Mouse (Mus musculus) embryonic facial prominence, embryonic 14.5 days (tissue): ENCODE data around the gene Nlrx1. TPM values are rescaled to one million over a fixed set of nuclear protein-coding genes. Genes with fewer than 3 reads are reported as not detected.
A peak's percentile ranks its signal among the peaks of the same experiment; 100 is the strongest.

ENCODE experiments used
- ATAC-seq: fragments of 200-750 bp; cut with Nextera tagmentation; 2 replicates; pipeline ENCODE4 v1.8.0; 2017; ENCODE audit warnings: low read depth, moderate number of reproducible peaks, moderate TSS enrichment
- DNase-seq: peaks from one replicate; pipeline ENCODE4 v3.0.0-alpha.2; 2015; ENCODE audit warnings: low spot score
- H3K27ac ChIP-seq: fragments of 300-500 bp; sonication (generic); replicated peaks from 2 replicates; pipeline ENCODE4 v1.5.1; 2014; ENCODE audit warnings: low read depth, mild to moderate bottlenecking, low read length, moderate library complexity
- H3K27me3 ChIP-seq: fragments of 300-500 bp; sonication (generic); replicated peaks from 2 replicates; pipeline ENCODE4 v1.6.1; 2014; ENCODE audit warnings: low read length; ENCODE audit not compliant: control insufficient read depth, insufficient read depth
- H3K36me3 ChIP-seq: fragments of 300-500 bp; sonication (generic); 2 replicates; pipeline ENCODE4 v1.6.1; 2014; ENCODE audit warnings: low read length, mixed read lengths; ENCODE audit not compliant: control insufficient read depth, insufficient read depth
- H3K4me1 ChIP-seq: fragments of 300-500 bp; sonication (generic); 2 replicates; pipeline ENCODE4 v1.6.1; 2014; ENCODE audit warnings: antibody characterized with exemption, low read length; ENCODE audit not compliant: control insufficient read depth, insufficient read depth
- H3K4me2 ChIP-seq: fragments of 300-500 bp; sonication (generic); 2 replicates; pipeline ENCODE4 v1.6.1; 2014; ENCODE audit warnings: low read depth, mild to moderate bottlenecking, low read length, moderate library complexity, mixed read lengths
- H3K4me3 ChIP-seq: fragments of 300-500 bp; sonication (generic); 2 replicates; pipeline ENCODE4 v1.5.1; 2014; ENCODE audit warnings: low read depth, mild to moderate bottlenecking, low read length
- H3K9ac ChIP-seq: fragments of 300-500 bp; sonication (generic); 2 replicates; pipeline ENCODE4 v1.6.1; 2014; ENCODE audit warnings: low read depth, mild to moderate bottlenecking, low read length, moderate library complexity, mixed read lengths
- H3K9me3 ChIP-seq: fragments of 300-500 bp; sonication (generic); 2 replicates; pipeline ENCODE4 v1.6.1; 2016; ENCODE audit warnings: low read length; ENCODE audit not compliant: control insufficient read depth
- WGBS: fragments of 180-500 bp; shearing (Covaris S2); extraction: QIAGEN DNeasy Blood & Tissue Kit; methylation state at CpG from one replicate; pipeline ENCODE4 v1.1.7; 2014; 5-methylcytosine and 5-hydroxymethylcytosine counted together
- polyA plus RNA-seq: library from polyadenylated mRNA; unstranded; fragments of >200 nt; fragmentation: Nextera tagmentation; extraction: Ambion mirVana; gene quantifications from 2 replicates; pipeline ENCODE4 v1.2.1, GENCODE M21; 2014

Nlrx1 gene
- polyA plus RNA-seq, 1 experiment from 2014 or later, result 13.2 TPM

DNA sequence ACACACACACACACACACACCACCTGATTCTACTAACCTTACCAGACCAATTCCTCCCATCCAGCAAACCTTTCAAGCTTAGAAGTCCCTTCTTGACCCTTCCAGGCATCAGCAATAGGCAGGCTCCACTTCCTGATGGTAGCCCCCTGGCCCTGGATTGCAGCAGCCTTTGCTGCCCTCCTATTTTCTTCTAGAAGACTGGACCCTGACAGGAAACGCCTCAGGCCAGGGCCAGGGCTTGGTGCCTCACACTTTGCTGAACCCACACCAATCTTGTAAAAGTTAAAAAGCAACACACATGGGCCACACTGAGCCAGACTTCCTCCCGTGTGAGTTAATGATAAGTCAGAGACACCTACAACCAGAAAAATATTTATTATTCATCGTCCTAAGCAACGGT lies 31.3 kb downstream of the Nlrx1 start:
- H3K9me3 ChIP-seq, result no peaks in the 10 kb centered on the region
- DNase-seq, result no peak
- no peak overlapping the region for H3K4me3 ChIP-seq

DNA sequence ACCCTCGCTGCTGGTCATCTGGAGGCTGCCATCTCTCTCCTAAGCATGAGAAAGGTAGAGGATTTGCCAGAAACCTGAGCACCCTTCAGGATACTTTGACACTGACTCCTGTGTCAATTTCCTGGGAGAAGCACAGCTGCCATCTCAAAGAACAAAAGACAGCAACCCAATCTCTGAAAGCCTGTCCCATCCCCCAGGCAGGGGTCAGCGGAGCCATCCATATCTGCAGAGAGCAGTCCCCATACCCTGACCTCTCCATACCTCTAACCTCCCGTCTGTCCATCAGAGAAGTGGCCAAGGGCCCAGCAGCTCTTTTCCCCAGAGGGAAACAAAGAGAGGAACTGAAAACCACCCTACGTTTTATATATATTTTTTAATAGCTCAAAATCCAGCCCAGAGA lies 31.8 kb downstream of the Nlrx1 start:
- Histone ChIP-seq H3K4me1 (peaks cover 9% of the 10 kb centered on the region), H3K27ac (no peak overlapping the region), H3K9ac (0 out of 2 replicates have a peak overlapping the region, but pooled peaks have one; percentile 27), H3K27me3 (no peaks in the 10 kb centered on the region), H3K36me3 (no peaks in the 10 kb centered on the region), H3K4me2 (no peak overlapping the region), H3K9me3 (no peaks in the 10 kb centered on the region), H3K4me3 (no peak overlapping the region)
- no peak for ATAC-seq
- no peak for DNase-seq
- 44% methylated on average over 4 of the region's 4 CpGs for WGBS

More for the DNA sequence above, 31.3 kb downstream of the Nlrx1 start:
- no peak for ATAC-seq
- WGBS, result 55% methylated on average over 4 of the region's 4 CpGs
- Histone ChIP-seq H3K27me3 (no peaks in the 10 kb centered on the region), H3K4me1 (peaks cover 4% of the 10 kb centered on the region), H3K4me2 (no peak overlapping the region), H3K27ac (no peak overlapping the region), H3K9ac (0 out of 2 replicates have a peak overlapping the region, but pooled peaks have one; percentile 27), H3K36me3 (no peaks in the 10 kb centered on the region)

DNA sequence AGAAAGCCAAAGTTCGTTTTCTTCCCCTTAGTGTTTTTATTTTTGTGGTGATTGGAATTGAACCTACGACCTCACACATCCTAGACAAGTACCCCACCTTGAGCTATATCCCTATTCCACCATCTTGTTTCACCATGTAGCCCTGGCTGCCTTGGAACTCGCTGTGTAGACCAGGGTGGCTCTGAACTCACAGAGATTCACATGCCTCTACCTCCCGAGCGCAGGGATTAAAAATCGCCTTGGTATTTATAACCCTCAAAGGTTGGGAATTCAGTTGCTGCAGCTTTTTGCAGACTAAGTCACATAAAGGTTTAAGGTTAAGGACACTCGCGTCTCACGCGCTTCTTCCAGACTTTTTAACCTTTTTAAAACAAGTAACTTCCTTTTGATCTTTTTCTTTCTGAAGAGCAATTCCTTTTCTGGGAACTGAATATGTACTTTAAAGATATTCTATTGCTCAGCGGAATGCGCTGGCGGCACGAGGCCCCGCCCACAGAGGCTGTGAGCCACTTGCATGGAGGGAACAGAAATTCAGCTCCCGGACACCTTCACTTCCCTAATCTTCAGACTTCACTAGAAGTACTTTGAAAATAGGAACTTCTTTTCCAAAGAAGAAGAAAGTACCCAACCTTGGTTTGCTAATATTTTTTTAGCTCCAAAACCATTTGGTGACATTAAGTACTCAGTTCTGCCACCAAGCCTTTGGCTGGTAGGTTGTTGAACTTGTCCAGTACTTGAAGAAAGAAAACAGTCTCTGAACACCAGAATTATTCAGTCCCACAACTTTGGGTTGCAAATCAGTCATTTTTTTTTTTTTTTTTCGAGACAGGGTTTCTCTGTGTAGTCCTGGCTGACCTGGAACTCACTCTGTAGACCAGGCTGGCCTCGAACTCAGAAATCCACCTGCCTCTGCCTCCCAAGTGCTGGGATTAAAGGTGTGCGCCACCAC lies 33.6 kb downstream of the Nlrx1 start:
- ATAC-seq (no peak), DNase-seq (peak; percentile 63)
- Histone ChIP-seq H3K4me2 (peak overlapping the region; percentile 57), H3K9me3 (no peaks in the 10 kb centered on the region), H3K9ac (peak overlapping the region; percentile 26; the same call in 1 of the 2 replicates), H3K4me1 (peaks cover 14% of the 10 kb centered on the region), H3K4me3 (peak overlapping the region; percentile 86), H3K27ac (peak overlapping the region; percentile 17), H3K36me3 (no peaks in the 10 kb centered on the region), H3K27me3 (no peaks in the 10 kb centered on the region)
- WGBS, result 27% methylated on average over 19 of the region's 19 CpGs

DNA sequence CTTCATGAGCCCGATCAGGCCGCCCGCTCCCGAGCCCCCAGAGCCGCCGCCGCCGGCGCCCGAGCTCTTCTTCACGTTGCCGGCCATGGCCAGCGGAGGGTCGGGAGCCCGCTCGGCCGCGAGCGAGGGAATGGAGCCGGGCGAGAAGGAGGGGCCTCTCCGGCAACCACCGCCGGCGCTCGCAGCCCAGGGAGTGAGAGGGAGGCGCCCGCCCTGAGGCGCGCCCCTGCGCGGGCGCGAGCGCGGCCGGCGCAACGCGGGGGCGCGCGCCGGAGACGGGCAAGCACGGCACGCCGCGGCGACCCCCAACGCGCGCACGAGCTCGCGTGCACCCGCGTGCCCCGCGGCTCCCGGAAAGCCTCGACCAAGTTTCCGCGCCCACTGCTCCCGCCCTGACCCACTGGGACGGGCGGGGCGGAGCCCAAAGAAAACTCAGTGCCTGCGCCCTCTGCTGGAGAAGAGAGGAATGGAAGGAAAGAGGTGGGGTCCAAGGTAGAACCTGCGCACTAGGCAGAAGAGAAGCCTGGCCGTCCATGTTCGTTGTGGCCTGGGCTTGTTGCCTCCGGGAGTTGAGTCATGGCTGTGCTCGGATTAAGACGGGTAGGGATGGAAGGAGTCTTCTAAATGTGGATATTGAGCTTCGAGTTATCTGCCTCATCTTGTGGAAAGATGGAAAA lies 34.5 kb downstream of the Nlrx1 start, which contains the start of gene Cbl:
Gene Cbl (minus strand): TSS at position 248 of the 677 bp plus-strand sequence.
- H3K9ac ChIP-seq, result peak within 1 kb of the TSS; percentile 80
- peak; percentile 93 for ATAC-seq
- H3K4me3 ChIP-seq, result peak within 1 kb of the TSS; percentile 86
- H3K36me3 ChIP-seq, result no peaks in the 10 kb centered on the region
- WGBS, result 0% methylated on average over 31 of the region's 76 CpGs
- no peaks in the 10 kb centered on the region for H3K27me3 ChIP-seq
- H3K4me2 ChIP-seq, result peak within 1 kb of the TSS; percentile 70
- H3K4me1 ChIP-seq, result peaks cover 14% of the 10 kb centered on the region
- peak within 1 kb of the TSS; percentile 86 for H3K27ac ChIP-seq
- peak; percentile 98 for DNase-seq
- no peaks in the 10 kb centered on the region for H3K9me3 ChIP-seq

DNA sequence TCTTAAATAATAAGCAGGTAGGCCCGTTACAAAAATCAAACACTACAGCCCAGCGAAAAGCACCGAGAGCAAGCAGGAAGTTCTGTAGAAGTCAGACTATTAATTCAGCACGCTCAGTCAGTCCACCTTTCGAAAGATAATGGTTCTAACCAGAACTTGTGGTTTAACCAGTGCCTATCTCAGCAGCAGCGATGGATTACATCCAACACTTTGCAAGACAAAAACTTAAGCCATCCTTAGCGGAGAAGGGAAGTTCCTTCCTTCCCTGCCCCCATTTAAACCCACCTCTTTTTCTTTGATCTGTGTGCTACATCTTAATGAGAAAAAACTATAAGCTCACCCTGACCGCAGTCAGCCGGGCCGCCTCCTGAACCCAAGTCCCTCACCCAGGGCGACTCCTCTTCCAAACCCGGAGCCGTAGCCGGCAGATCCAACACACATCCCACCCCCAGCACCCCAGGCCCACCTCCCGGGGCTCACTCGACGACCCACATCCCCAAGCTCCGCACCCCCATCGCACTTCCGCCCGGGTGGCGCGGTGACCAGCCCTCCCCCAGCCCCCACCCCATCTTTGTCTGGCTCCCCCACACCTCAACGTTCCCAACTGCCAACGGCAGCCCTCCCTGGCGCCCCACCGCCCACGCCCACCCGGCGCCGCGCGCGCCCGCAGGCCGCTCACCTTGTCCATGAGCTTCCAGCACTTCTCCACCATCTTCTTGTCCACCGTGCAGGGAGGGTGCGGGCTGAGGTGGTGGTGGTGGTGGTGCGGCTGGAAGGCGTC lies 35.2 kb downstream of the Nlrx1 start:
- H3K36me3 ChIP-seq, result no peaks in the 10 kb centered on the region
- WGBS, result 1% methylated on average over 28 of the region's 40 CpGs
- ATAC-seq (peak; percentile 77), DNase-seq (peak; percentile 47)
- H3K9ac ChIP-seq, result peak overlapping the region; percentile 80
- H3K4me2 ChIP-seq, result peak overlapping the region; percentile 70
- H3K4me3 ChIP-seq, result peak overlapping the region; percentile 86
- H3K27ac ChIP-seq, result peak overlapping the region; percentile 86
- H3K9me3 ChIP-seq, result no peaks in the 10 kb centered on the region
- peaks cover 14% of the 10 kb centered on the region for H3K4me1 ChIP-seq
- H3K27me3 ChIP-seq, result no peaks in the 10 kb centered on the region

DNA sequence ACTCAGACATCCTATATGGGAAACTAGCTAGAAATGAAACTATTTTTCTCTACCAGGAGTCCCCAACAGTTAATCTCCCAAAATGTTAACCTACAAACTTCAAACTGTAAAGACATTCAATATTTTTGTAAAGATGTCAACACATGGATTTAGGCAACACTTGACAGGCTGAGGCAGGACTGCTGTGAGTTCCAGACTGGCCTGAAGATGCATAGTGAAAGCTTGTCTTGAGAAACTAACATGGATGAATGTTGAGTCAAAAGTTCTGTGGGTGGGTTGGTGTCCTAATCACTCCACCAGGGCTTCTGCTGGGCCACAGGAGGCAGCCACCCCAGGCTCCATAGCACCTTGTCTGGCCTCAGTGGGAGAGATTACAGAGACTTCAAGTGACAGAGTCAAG lies 36.8 kb downstream of the Nlrx1 start:
- Histone ChIP-seq H3K36me3 (0 out of 2 replicates have a peak, but pooled peaks cover 6% of the 10 kb centered on the region), H3K27ac (no peak overlapping the region), H3K9ac (no peak overlapping the region), H3K4me1 (peaks cover 14% of the 10 kb centered on the region), H3K4me2 (peak overlapping the region; percentile 70), H3K4me3 (no peak overlapping the region; the same call in 1 of the 2 replicates), H3K27me3 (no peaks in the 10 kb centered on the region), H3K9me3 (no peaks in the 10 kb centered on the region)
- DNase-seq (no peak), ATAC-seq (no peak)

DNA sequence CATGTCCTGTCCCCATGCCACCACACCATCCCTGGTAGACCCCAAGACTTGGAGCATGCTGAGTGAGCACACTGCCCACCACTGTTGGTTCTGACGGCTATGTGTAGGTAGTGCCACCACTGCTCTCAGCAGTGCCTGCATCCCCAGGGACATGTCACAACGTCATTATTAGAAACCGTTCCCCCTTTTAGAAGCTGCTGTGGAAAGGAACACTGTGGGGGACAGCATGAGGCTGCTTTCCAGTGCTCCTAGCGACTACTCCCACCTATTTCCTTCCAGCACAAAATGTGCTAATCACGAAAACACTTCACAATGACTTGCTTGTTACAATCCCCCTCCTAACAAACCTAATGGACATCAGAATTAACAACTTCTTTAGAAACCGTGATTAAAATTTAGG lies 42.4 kb downstream of the Nlrx1 start:
- Histone ChIP-seq H3K9me3 (no peaks in the 10 kb centered on the region), H3K27me3 (no peaks in the 10 kb centered on the region), H3K4me3 (no peak overlapping the region), H3K4me2 (no peak overlapping the region), H3K36me3 (0 out of 2 replicates have a peak, but pooled peaks cover 6% of the 10 kb centered on the region), H3K4me1 (no peaks in the 10 kb centered on the region), H3K27ac (no peak overlapping the region), H3K9ac (no peak overlapping the region)
- ATAC-seq (no peak), DNase-seq (no peak)
- WGBS, result 72% methylated on average over 6 of the region's 6 CpGs

GRCm38 (mm10) chr9:44213538-44213937 lies 54.9 kb downstream of the Nlrx1 start:
- no peak overlapping the region for H3K9ac ChIP-seq
- H3K27me3 ChIP-seq, result no peaks in the 10 kb centered on the region
- 0 out of 2 replicates have a peak, but pooled peaks cover 5% of the 10 kb centered on the region for H3K9me3 ChIP-seq
- ATAC-seq, result no peak
- no peaks in the 10 kb centered on the region for H3K4me1 ChIP-seq
- H3K27ac ChIP-seq, result no peak overlapping the region
- H3K36me3 ChIP-seq, result peaks cover 4% of the 10 kb centered on the region; the same call in 1 of the 2 replicates
- WGBS, result 97% methylated on average over 14 of the region's 14 CpGs
- DNase-seq, result no peak
- H3K4me2 ChIP-seq, result no peak overlapping the region
- no peak overlapping the region for H3K4me3 ChIP-seq
